Comparison of ENCODE assay signal across 11 mouse cellular contexts in the genomic region with DNA sequence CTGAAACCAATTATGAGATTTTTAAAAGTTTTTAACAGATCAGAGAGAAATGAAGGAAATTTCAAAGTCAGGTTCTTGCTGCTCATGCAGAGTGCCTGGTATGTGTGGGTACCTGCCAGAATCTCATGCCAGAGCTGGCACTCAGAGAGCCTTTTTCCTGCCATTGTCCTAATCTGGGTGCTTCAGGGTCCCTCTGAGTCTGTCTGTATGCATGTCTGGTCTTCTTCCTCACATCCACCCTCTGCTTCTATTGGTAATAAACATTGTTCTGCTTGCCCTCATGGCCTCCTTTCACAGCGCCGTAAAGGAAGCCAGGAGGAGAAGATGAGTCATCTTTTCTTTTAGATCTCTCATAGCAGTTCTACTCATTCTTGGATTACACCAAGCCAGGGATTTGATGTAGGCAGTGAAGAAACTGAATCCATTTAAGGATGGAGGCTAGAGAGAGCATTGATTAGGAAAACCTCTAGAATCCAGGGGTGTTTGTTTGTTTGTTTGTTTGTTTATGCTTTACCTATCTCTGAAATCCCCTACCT. TPM values are rescaled to one million over a fixed set of nuclear protein-coding genes. Genes with fewer than 3 reads are reported as not detected.
"Had no signal": no experiment of that assay in that cellular context is flagged by ENCODE, and none has a peak within 500 bp of the region (broad histone marks: within the 10 kb centered on the region; RNA-seq: fewer than 3 reads in every experiment).

No protein-coding gene starts in this region.

- H3K27me3 ChIP-seq: limb, embryonic 15.5 days; liver, embryonic 13.5 days; midbrain, embryonic 15.5 days had no signal

- H3K4me3 ChIP-seq: limb, embryonic 15.5 days; liver, embryonic 13.5 days; megakaryocyte, embryonic 14.5 days; midbrain, embryonic 15.5 days had no signal

- H3K4me1 ChIP-seq: limb, embryonic 15.5 days; liver, embryonic 13.5 days; megakaryocyte, embryonic 14.5 days; midbrain, embryonic 15.5 days had no signal

- H3K4me2 ChIP-seq: limb, embryonic 15.5 days; liver, embryonic 13.5 days; midbrain, embryonic 11.5 days; midbrain, embryonic 15.5 days had no signal

- H3K9ac ChIP-seq: limb, embryonic 15.5 days; liver, embryonic 13.5 days; liver, postnatal 0 days; midbrain, embryonic 15.5 days had no signal

- ATAC-seq: liver, postnatal 0 days; midbrain, embryonic 15.5 days had no signal

- H3K27ac ChIP-seq: limb, embryonic 15.5 days; liver, embryonic 13.5 days; macrophage; midbrain, embryonic 15.5 days; stomach, postnatal 0 days had no signal

- DNase-seq: kidney, postnatal 25 days; layer of hippocampus, adult 9-11 months; layer of hippocampus, postnatal 36 days; liver, embryonic 13.5 days; liver, postnatal 0 days had no signal

- H3K9me3 ChIP-seq: limb, embryonic 15.5 days; liver, embryonic 13.5 days; megakaryocyte, embryonic 14.5 days; midbrain, embryonic 15.5 days had no signal

- H3K36me3 ChIP-seq: limb, embryonic 15.5 days; liver, embryonic 13.5 days; midbrain, embryonic 15.5 days had no signal

RNA-seq across cellular contexts. Expression of gene Bmper, which starts 55.8 kb away (rescaled TPM):
- polyA plus RNA-seq: macrophage had no signal
